Mouse (Mus musculus) embryo, embryonic 11.5 days (tissue): ENCODE data around the gene Olfr1432.
"Not testable (repeated sequence)": the region's sequence is repeated elsewhere in the genome, so short reads cannot be mapped to it uniquely, and the experiment has no call there.

Experiments
- DNase-seq: peaks from one replicate; pipeline ENCODE4 v3.0.0-alpha.2; 2012; ENCODE audit warnings: low read depth, low spot score

The Olfr1432 gene

DNA sequence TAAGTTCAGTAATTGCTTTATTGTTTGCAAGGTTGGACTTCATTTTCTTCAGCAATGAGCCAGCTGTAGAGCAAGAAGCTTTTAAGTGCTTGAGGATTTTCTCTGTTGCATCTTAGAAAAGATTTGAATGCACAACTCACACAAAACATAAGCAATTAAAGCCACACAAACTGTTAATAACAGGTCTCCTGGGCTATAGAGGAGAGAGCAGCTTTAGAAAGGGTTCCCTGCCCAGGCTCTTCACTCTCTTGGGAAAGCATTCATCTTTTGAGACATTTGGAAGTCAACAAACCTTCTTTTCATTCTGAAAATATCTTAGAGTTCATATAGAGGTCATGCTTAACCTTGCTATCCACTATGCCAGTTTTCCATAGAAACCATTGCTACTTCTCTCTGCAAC lies at the start of gene Olfr1432:
Gene Olfr1432 (minus strand): TSS at position 101 of the 400 bp plus-strand sequence.
- DNase-seq = not testable (repeated sequence)

DNA sequence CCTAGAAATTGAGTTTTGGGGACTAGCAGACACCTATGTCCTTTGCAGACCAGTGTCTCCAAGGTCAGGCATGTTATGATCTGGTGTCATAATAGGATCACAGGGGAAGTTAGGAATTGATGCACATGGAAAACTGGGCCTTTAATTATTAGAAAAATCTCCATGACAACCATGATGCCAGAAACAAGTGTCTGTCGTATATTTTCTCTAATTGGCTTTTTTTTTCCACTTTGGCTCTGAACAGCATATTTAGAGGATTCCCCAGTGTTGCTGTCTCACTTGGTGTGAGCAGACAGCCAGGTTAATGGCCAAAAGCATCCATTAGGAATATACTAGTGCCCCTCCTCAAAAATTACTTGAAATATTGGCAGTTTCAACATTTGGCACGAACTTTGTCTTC lies 47.2 kb upstream of the Olfr1432 start, which contains the start of gene Olfr1434:
Gene Olfr1434 (plus strand): TSS at position 301 of the 400 bp plus-strand sequence.
- DNase-seq = no peak

DNA sequence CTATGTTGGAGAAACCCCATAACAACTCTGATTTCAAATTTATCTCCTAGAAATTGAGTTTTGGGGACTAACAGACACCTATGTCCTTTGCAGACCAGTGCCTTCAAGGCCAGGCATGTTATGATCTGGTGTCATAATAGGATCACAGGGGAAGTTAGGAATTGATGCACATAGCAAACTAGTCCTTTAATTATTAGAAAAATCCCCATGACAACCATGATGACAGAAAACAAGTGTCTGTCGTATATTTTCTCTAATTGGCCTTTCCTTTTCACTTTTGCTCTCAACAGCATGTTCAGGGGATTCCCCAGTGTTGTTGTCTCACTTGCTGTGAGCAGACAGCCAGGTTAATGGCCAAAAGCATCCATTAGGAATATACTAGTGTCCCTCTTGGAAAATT lies 28.3 kb upstream of the Olfr1432 start, which contains the start of gene Olfr235:
Gene Olfr235 (plus strand): TSS at position 301 of the 400 bp plus-strand sequence.
- no peak for DNase-seq

DNA sequence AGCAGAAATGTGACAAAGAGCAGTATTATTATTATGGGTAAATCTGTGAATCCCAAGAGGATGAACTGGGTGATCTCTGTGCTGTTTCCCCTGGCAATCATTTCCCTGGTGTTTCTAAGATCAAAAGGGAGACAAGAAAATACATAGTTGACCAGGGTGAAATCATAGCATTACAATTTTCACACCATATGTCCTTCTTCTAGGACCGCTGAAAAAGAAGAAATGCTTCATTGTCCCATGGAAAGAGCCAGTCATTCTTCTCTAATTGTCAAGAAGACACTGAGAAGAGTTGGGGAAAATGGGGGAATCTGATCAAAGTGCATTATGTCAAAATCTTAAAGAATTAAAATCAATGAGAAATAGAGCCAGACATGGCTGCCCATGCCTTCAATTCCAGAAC lies 9.2 kb upstream of the Olfr1432 start, which contains the start of gene Olfr262:
Gene Olfr262 (minus strand): TSS at position 101 of the 400 bp plus-strand sequence.
- no peak for DNase-seq

DNA sequence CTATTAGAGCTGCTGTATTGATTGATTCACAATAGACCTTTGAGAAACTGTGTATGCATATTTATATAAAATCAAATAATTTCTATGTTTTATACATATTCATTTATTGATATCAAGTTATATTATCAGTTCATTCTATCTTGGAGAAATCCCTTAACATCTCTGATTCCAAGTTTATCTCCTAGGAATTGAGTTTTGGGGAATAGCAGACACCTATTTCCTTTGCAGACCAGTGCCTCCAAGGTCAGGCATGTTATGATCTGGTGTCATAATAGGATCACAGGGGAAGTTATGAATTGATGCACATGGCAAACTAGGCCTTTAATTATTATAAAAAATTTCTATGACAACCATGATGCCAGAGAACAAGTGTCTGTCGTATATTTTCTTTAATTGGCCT lies 32.1 kb downstream of the Olfr1432 start, which contains the start of gene Olfr1431:
Gene Olfr1431 (plus strand): TSS at position 301 of the 400 bp plus-strand sequence.
- DNase-seq = no peak

DNA sequence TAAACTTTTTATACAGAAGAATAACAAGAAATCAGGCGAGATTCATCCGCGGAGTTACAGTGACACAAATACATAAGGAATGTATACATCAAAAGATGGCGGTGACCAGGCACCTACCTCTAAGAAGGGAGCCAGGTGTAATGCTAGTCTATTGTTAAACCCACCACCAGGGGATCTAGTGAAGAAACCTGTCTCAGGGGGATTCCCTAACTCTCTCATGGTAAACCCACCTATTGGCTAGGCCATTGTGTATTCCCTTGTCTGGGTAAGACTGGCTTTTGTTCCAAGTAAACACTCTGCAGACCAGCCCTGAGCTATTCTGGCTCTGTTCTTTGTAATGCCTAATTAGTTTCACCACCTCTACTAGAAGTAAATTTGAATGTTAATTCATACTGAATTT lies 33.3 kb downstream of the Olfr1432 start:
- DNase-seq = not testable (repeated sequence)
